Mouse (Mus musculus) liver, postnatal 0 days (tissue): ENCODE data around the gene Slc44a1.

Source experiments
- CTCF ChIP-seq: sonication (generic); IDR thresholded peaks from 2 replicates; pipeline ENCODE4 v1.5.1; 2016; ENCODE audit warnings: antibody characterized with exemption, low read depth
- EP300 ChIP-seq: IDR thresholded peaks from 2 replicates; pipeline ENCODE4 v1.6.1; 2016; ENCODE audit warnings: antibody characterized with exemption, low read depth, mild to moderate bottlenecking

DNA sequence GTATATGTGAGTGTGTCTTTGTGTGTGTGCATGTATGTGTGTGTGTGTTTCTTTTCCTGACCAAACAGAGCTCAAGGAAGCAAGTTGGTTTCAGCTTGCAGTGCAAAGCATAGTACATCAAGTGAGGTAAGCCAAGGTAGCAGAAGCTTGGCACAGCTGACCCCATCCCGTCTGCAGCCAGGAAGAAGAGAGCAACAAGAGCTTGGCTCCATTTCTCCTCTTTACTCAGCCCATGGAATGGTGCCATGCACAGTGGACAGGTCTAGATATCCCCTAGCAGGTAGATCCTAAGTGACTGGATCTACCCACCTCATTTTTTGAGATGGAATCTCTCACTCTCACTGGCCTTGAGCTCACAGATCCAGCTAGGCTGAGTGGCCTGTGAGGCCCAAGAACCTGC lies 40.8 kb upstream of the Slc44a1 start:
- TF ChIP-seq CTCF (no peak), EP300 (no peak)
